Mouse (Mus musculus) neutrophil, adult 83 days (primary cell): ENCODE results near the gene Ifi205. TPM values are rescaled to one million over a fixed set of nuclear protein-coding genes. Genes with fewer than 3 reads are reported as not detected.

ENCODE experiments used
- total RNA-seq, 2 experiments: library from RNA; stranded (reverse); gene quantifications; one replicate each; pipeline ENCODE4 v1.2.4; 2023

Ifi205 gene
- 10 to 100 TPM in 1 of 2 experiments, 1 to 10 TPM in 1; 6.6 to 10.1 TPM for total RNA-seq

GRCm38 (mm10) chr1:174031698-174032097 is at the start of gene Ifi205:
TSS of gene Ifi205 (minus strand) at chr1:174031810.

GRCm38 (mm10) chr1:174066305-174066704 is 34.7 kb upstream of the Ifi205 start, which contains the start of gene Olfr430:
TSS of gene Olfr430 (plus strand) at chr1:174066605.

DNA sequence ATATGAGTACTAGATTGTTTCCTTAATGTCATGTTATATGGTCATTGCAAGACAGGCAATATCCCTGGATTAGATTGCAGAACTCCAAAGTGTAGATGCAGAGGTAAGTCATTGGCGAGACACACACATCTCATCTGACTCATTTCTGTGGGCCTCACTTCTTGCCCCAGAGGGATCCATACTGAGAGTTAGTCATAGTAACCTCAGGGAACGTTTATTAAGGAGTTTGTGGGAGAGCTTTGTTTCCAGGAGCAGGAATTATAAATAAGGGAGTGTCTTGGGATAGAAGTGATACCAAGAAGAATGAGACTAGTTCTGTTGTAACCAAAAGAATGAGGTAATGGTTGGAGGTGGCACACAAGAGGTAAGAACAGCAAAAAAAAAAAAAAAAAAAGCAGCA is 17.3 kb upstream of the Ifi205 start, which contains the start of gene Olfr432:
Gene Olfr432 (plus strand): TSS at position 313 of the 400 bp plus-strand sequence.

GRCm38 (mm10) chr1:174040523-174041177 is 9.0 kb upstream of the Ifi205 start, which contains the start of gene Olfr433:
TSS of gene Olfr433 (plus strand) at chr1:174040705.

GRCm38 (mm10) chr1:173982694-173983305 is 48.8 kb downstream of the Ifi205 start, which contains the start of gene Ifi202b:
TSS of gene Ifi202b (minus strand) at chr1:173982744.

Other genes starting within 250 kb of the Ifi205 start
- gene Ifi211, start 118.8 kb downstream of the Ifi205 start, total RNA-seq, result 10 to 100 TPM; 16.2 to 20.9 TPM
- 10 to 100 TPM; 55.1 to 60.4 TPM for gene Mndal, start 89.3 kb downstream of the Ifi205 start, total RNA-seq
- 10 to 100 TPM; 40.2 to 41.3 TPM for gene Ifi203, start 89.1 kb downstream of the Ifi205 start, total RNA-seq
- gene Ifi202b, start 49.1 kb downstream of the Ifi205 start, total RNA-seq, result not detected
- gene Olfr433, start 8.9 kb upstream of the Ifi205 start, total RNA-seq, result under 1 TPM in 1 of 2 experiments, not detected in 1; 0.33 TPM
- gene Olfr432, start 17.4 kb upstream of the Ifi205 start, total RNA-seq, result not detected
- gene Olfr430, start 34.8 kb upstream of the Ifi205 start, total RNA-seq, result not detected
- not detected for gene Olfr429, start 52.5 kb upstream of the Ifi205 start, total RNA-seq
- not detected for gene Olfr427, start 65.1 kb upstream of the Ifi205 start, total RNA-seq
- gene Olfr231, start 89.4 kb upstream of the Ifi205 start, total RNA-seq, result not detected
- gene Olfr424, start 99.7 kb upstream of the Ifi205 start, total RNA-seq, result not detected
- gene Olfr420, start 123.8 kb upstream of the Ifi205 start, total RNA-seq, result not detected
- gene Spta1, start 141.0 kb upstream of the Ifi205 start, total RNA-seq, result 10 to 100 TPM; 11.2 to 18.5 TPM
- not detected for gene Olfr419, start 220.3 kb upstream of the Ifi205 start, total RNA-seq